Mouse (Mus musculus): ENCODE results near the gene Gm17555. TPM values are rescaled to one million over a fixed set of nuclear protein-coding genes. Genes with fewer than 3 reads are reported as not detected.
"Not testable (repeated sequence)": the region's sequence is repeated elsewhere in the genome, so short reads cannot be mapped to it uniquely, and the experiment has no call there.

Gene Gm17555
- not detected in 2 replicates for polyA plus RNA-seq (2014; fragmentation: Nextera tagmentation; extraction: Ambion mirVana)

- H3K4me3 ChIP-seq (ENCODE audit: low read depth, low read length); H3K4me2 ChIP-seq; H3K9me3 ChIP-seq (ENCODE audit: control insufficient read depth, low read length); H3K4me1 ChIP-seq (ENCODE audit: control insufficient read depth, insufficient read depth, low read length); H3K36me3 ChIP-seq (ENCODE audit: control insufficient read depth, insufficient read depth, low read length); H3K27me3 ChIP-seq (ENCODE audit: control insufficient read depth, insufficient read depth, low read length); DNase-seq (ENCODE audit: low spot score, missing footprints); H3K27ac ChIP-seq (ENCODE audit: low read depth, low read length); ATAC-seq (ENCODE audit: low FRiP score); H3K9ac ChIP-seq (ENCODE audit: low read length): not testable (repeated sequence)
- 87% methylated on average over 3 of the region's 3 CpGs for WGBS
Measured at GRCm38 (mm10) chr2:126214800-126215199, at the start of gene Gm17555. Gene Gm17555 (plus strand): TSS chr2:126215100.

- no peaks in the 10 kb centered on the region; the same call in 1 of the 2 replicates for H3K36me3 ChIP-seq (ENCODE audit: control insufficient read depth, insufficient read depth, low read length)
Measured at GRCm38 (mm10) chr2:126165277-126166018, 49.5 kb upstream of the Gm17555 start.

GRCm38 (mm10) chr2:126166335-126166734 lies 48.6 kb upstream of the Gm17555 start:
- H3K9ac ChIP-seq (ENCODE audit: low read length): no peak overlapping the region
- H3K27ac ChIP-seq (ENCODE audit: low read depth, low read length): no peak overlapping the region
- H3K9me3 ChIP-seq (ENCODE audit: control insufficient read depth, low read length): no peaks in the 10 kb centered on the region
- no peaks in the 10 kb centered on the region; the same call in 1 of the 2 replicates for H3K36me3 ChIP-seq (ENCODE audit: control insufficient read depth, insufficient read depth, low read length)
- no peak overlapping the region for H3K4me2 ChIP-seq
- H3K4me1 ChIP-seq (ENCODE audit: control insufficient read depth, insufficient read depth, low read length): no peaks in the 10 kb centered on the region
- DNase-seq (ENCODE audit: low spot score, missing footprints): no peak
- no peak for ATAC-seq (ENCODE audit: low FRiP score)
- H3K27me3 ChIP-seq (ENCODE audit: control insufficient read depth, insufficient read depth, low read length): no peaks in the 10 kb centered on the region
- H3K4me3 ChIP-seq (ENCODE audit: low read depth, low read length): no peak overlapping the region

More at GRCm38 (mm10) chr2:126165277-126166018, 49.5 kb upstream of the Gm17555 start:
- Histone ChIP-seq H3K9ac (ENCODE audit: low read length) (no peak overlapping the region), H3K4me3 (ENCODE audit: low read depth, low read length) (no peak overlapping the region), H3K27ac (ENCODE audit: low read depth, low read length) (no peak overlapping the region), H3K4me1 (ENCODE audit: control insufficient read depth, insufficient read depth, low read length) (no peaks in the 10 kb centered on the region), H3K4me2 (no peak overlapping the region), H3K9me3 (ENCODE audit: control insufficient read depth, low read length) (no peaks in the 10 kb centered on the region), H3K27me3 (ENCODE audit: control insufficient read depth, insufficient read depth, low read length) (no peaks in the 10 kb centered on the region)
- 95% methylated on average over 5 of the region's 5 CpGs for WGBS
- ATAC-seq (ENCODE audit: low FRiP score) (no peak), DNase-seq (ENCODE audit: low spot score, missing footprints) (no peak)

DNA sequence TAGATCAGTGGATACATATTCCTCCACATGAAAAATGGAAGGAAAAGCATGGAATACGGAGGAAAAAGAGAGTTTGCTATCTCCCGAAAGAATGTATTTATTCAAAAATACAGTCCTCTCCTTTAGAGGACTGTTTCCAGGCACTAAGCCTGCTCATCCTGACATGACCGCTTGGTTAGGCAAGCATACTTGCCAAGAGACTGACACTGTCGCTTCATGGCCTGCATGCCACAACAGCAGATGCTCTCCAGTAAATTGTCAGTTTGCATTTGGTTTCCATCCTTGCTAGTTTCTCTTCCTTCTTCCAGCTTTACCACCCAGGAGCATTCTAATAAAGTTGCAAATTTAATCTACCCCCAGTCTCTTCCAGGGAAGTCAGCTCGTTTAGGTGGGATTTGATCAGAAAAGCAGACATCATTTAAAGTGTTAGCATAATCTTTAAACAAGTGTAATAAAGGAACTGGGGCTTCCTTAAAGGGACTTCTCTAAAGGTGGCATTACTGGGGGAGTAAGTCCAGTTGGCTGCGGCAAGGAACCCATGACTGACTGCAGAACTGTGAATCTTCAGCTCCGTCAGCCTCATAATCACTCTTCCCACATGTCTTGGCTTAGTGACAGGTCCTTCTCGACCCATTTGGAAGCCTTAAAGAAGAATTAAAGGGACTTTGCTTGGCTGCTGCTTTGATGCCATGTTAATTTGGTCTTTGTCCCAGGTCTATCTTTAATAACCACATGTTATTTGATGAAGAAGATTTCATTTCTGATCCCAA lies 47.9 kb upstream of the Gm17555 start:
- H3K4me2 ChIP-seq: no peak overlapping the region
- H3K36me3 ChIP-seq (ENCODE audit: control insufficient read depth, insufficient read depth, low read length): no peaks in the 10 kb centered on the region; the same call in 1 of the 2 replicates
- H3K4me3 ChIP-seq (ENCODE audit: low read depth, low read length): no peak overlapping the region
- H3K4me1 ChIP-seq (ENCODE audit: control insufficient read depth, insufficient read depth, low read length): no peaks in the 10 kb centered on the region
- no peaks in the 10 kb centered on the region for H3K9me3 ChIP-seq (ENCODE audit: control insufficient read depth, low read length)
- 87% methylated on average over 8 of the region's 8 CpGs for WGBS
- DNase-seq (ENCODE audit: low spot score, missing footprints) (no peak), ATAC-seq (ENCODE audit: low FRiP score) (no peak)
- no peaks in the 10 kb centered on the region for H3K27me3 ChIP-seq (ENCODE audit: control insufficient read depth, insufficient read depth, low read length)
- H3K9ac ChIP-seq (ENCODE audit: low read length): no peak overlapping the region
- H3K27ac ChIP-seq (ENCODE audit: low read depth, low read length): no peak overlapping the region

DNA sequence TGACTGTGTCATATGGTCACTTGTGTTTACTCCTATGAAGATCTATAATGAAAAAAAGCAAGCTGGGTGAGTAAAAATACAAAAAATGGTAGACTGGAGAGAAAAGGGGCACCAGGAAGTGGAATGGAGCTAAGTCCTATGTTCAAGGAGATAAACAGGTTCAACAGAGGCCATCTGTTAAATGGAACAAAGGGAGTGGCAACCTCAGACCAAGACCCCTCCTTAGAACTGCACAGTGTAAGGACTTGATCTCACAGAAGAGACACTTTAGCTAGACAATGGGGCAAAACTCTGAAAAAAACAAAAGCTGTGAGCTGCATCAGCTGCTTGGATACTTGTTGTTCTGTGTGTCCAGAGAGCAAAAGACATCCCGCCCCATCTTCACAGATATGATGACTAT lies 43.5 kb upstream of the Gm17555 start:
- DNase-seq (ENCODE audit: low spot score, missing footprints) (no peak), ATAC-seq (ENCODE audit: low FRiP score) (no peak)
- no peaks in the 10 kb centered on the region for H3K27me3 ChIP-seq (ENCODE audit: control insufficient read depth, insufficient read depth, low read length)
- H3K9me3 ChIP-seq (ENCODE audit: control insufficient read depth, low read length): no peaks in the 10 kb centered on the region
- H3K4me2 ChIP-seq: no peak overlapping the region
- H3K36me3 ChIP-seq (ENCODE audit: control insufficient read depth, insufficient read depth, low read length): no peaks in the 10 kb centered on the region
- no peak overlapping the region for H3K9ac ChIP-seq (ENCODE audit: low read length)
- 84% methylated on average over 1 of the region's 1 CpGs for WGBS
- no peak overlapping the region for H3K27ac ChIP-seq (ENCODE audit: low read depth, low read length)
- H3K4me1 ChIP-seq (ENCODE audit: control insufficient read depth, insufficient read depth, low read length): no peaks in the 10 kb centered on the region
- no peak overlapping the region for H3K4me3 ChIP-seq (ENCODE audit: low read depth, low read length)

- 79% methylated on average over 4 of the region's 4 CpGs for WGBS
- DNase-seq (ENCODE audit: low spot score, missing footprints): no peak
Measured at GRCm38 (mm10) chr2:126191306-126191705, 23.6 kb upstream of the Gm17555 start.

GRCm38 (mm10) chr2:126192129-126192528 lies 22.8 kb upstream of the Gm17555 start:
- no peak for ATAC-seq (ENCODE audit: low FRiP score)
- WGBS: 84% methylated on average over 2 of the region's 2 CpGs
- Histone ChIP-seq H3K9ac (ENCODE audit: low read length) (no peak overlapping the region), H3K27ac (ENCODE audit: low read depth, low read length) (no peak overlapping the region), H3K9me3 (ENCODE audit: control insufficient read depth, low read length) (no peaks in the 10 kb centered on the region), H3K36me3 (ENCODE audit: control insufficient read depth, insufficient read depth, low read length) (no peaks in the 10 kb centered on the region), H3K4me3 (ENCODE audit: low read depth, low read length) (no peak overlapping the region), H3K27me3 (ENCODE audit: control insufficient read depth, insufficient read depth, low read length) (no peaks in the 10 kb centered on the region), H3K4me2 (no peak overlapping the region), H3K4me1 (ENCODE audit: control insufficient read depth, insufficient read depth, low read length) (no peaks in the 10 kb centered on the region)
- DNase-seq (ENCODE audit: low spot score, missing footprints): no peak

More at GRCm38 (mm10) chr2:126191306-126191705, 23.6 kb upstream of the Gm17555 start:
- Histone ChIP-seq H3K27ac (ENCODE audit: low read depth, low read length) (no peak overlapping the region), H3K9me3 (ENCODE audit: control insufficient read depth, low read length) (no peaks in the 10 kb centered on the region), H3K4me3 (ENCODE audit: low read depth, low read length) (no peak overlapping the region), H3K36me3 (ENCODE audit: control insufficient read depth, insufficient read depth, low read length) (no peaks in the 10 kb centered on the region), H3K4me2 (no peak overlapping the region), H3K27me3 (ENCODE audit: control insufficient read depth, insufficient read depth, low read length) (no peaks in the 10 kb centered on the region), H3K4me1 (ENCODE audit: control insufficient read depth, insufficient read depth, low read length) (no peaks in the 10 kb centered on the region), H3K9ac (ENCODE audit: low read length) (no peak overlapping the region)
- no peak for ATAC-seq (ENCODE audit: low FRiP score)

DNA sequence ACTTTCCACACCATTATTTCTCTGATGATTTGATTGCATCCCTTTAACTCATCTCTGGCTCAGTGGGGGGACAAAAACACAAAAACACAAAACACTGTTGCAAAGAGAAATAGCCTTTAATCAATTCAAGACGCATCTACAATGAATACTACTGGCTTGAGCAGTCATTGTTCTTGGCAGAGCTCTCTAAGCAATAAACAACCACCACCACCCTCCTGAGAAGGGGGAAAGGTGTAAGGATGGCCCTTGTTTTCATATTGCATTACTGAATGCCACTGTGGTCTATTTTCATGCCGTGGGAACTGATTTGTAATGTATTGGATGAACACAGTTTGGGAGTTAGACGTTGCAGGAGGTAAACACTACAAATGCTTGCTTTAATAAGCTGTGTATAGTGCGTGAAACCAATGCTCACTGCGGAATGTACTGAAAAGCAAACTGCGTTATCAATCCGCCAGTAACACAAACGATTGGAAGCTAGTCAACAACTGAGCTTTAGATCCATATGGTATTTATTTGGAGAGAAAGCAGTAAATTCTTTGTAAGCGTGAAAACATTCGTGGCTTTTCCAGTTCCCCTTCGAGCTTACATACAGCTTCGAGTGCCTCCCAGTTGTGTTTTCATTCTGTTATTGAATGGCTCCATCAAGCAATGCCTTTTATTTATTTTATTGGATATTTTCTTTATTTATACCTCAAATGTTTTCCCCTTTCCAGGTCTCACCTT lies 19.1 kb upstream of the Gm17555 start:
- Histone ChIP-seq H3K4me2 (no peak overlapping the region), H3K4me3 (ENCODE audit: low read depth, low read length) (no peak overlapping the region), H3K9ac (ENCODE audit: low read length) (no peak overlapping the region), H3K9me3 (ENCODE audit: control insufficient read depth, low read length) (no peaks in the 10 kb centered on the region), H3K4me1 (ENCODE audit: control insufficient read depth, insufficient read depth, low read length) (no peaks in the 10 kb centered on the region), H3K36me3 (ENCODE audit: control insufficient read depth, insufficient read depth, low read length) (no peaks in the 10 kb centered on the region), H3K27ac (ENCODE audit: low read depth, low read length) (no peak overlapping the region), H3K27me3 (ENCODE audit: control insufficient read depth, insufficient read depth, low read length) (no peaks in the 10 kb centered on the region)
- WGBS: 77% methylated on average over 12 of the region's 12 CpGs
- no peak for ATAC-seq (ENCODE audit: low FRiP score)
- no peak for DNase-seq (ENCODE audit: low spot score, missing footprints)

DNA sequence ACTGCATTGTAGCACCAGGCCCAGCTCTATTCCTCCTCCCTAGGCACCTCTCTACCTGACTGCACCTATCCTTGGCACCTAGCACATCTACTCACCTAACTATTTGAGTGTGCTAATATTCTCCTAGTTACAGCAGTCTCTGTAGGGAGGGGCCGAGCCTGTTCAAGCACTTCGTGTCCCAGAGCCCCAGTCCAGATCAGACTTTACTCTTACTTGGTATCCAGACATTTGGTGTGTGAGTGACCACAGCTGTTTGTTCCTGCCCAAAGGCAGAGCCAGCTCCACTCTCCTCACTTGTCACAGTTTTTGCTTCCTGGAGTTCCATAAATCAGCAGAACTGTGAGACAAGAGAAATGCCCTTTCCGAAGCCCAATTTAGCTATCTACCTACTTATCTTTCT lies 15.9 kb upstream of the Gm17555 start:
- Histone ChIP-seq H3K4me3 (ENCODE audit: low read depth, low read length) (no peak overlapping the region), H3K4me1 (ENCODE audit: control insufficient read depth, insufficient read depth, low read length) (no peaks in the 10 kb centered on the region), H3K27me3 (ENCODE audit: control insufficient read depth, insufficient read depth, low read length) (no peaks in the 10 kb centered on the region), H3K9ac (ENCODE audit: low read length) (no peak overlapping the region), H3K36me3 (ENCODE audit: control insufficient read depth, insufficient read depth, low read length) (no peaks in the 10 kb centered on the region), H3K27ac (ENCODE audit: low read depth, low read length) (no peak overlapping the region), H3K4me2 (no peak overlapping the region), H3K9me3 (ENCODE audit: control insufficient read depth, low read length) (no peaks in the 10 kb centered on the region)
- no peak for DNase-seq (ENCODE audit: low spot score, missing footprints)
- ATAC-seq (ENCODE audit: low FRiP score): no peak
- WGBS: 93% methylated on average over 3 of the region's 3 CpGs
